Mouse (Mus musculus) limb, embryonic 10.5 days (tissue): ENCODE measurements at regions not wholly inside any gene's neighbourhood (a gene's known extent, or its start where the extent isn't known, plus 50 kb on each side); places are given as distances from the start of the nearest gene placed in this dataset.

Experiments
- DNase-seq: peaks from one replicate; pipeline ENCODE4 v3.0.0-alpha.2; 2017; ENCODE audit warnings: low spot score
- H3K27ac ChIP-seq: fragments of 300-500 bp; sonication (generic); 2 replicates; pipeline ENCODE4 v1.5.1; 2016; ENCODE audit warnings: mild to moderate bottlenecking
- H3K27me3 ChIP-seq: fragments of 300-500 bp; sonication (generic); 2 replicates; pipeline ENCODE4 v1.6.1; 2016; ENCODE audit warnings: low read depth, mild to moderate bottlenecking; ENCODE audit not compliant: poor library complexity, severe bottlenecking
- H3K36me3 ChIP-seq: fragments of 300-500 bp; sonication (generic); 2 replicates; pipeline ENCODE4 v1.6.1; 2016; ENCODE audit warnings: mild to moderate bottlenecking, moderate library complexity
- H3K4me1 ChIP-seq: fragments of 300-500 bp; sonication (generic); 2 replicates; pipeline ENCODE4 v1.6.1; 2016
- H3K4me3 ChIP-seq: fragments of 300-500 bp; sonication (generic); 2 replicates; pipeline ENCODE4 v1.5.1; 2016; ENCODE audit warnings: mild to moderate bottlenecking, moderate library complexity
- H3K9me3 ChIP-seq: fragments of 300-500 bp; sonication (generic); replicated peaks from 2 replicates; pipeline ENCODE4 v1.6.1; 2016; ENCODE audit warnings: mild to moderate bottlenecking
- WGBS: fragments of 180-500 bp; shearing (Covaris S2); methylation state at CpG from one replicate; pipeline ENCODE4 v1.1.7; 2016; 5-methylcytosine and 5-hydroxymethylcytosine counted together

DNA sequence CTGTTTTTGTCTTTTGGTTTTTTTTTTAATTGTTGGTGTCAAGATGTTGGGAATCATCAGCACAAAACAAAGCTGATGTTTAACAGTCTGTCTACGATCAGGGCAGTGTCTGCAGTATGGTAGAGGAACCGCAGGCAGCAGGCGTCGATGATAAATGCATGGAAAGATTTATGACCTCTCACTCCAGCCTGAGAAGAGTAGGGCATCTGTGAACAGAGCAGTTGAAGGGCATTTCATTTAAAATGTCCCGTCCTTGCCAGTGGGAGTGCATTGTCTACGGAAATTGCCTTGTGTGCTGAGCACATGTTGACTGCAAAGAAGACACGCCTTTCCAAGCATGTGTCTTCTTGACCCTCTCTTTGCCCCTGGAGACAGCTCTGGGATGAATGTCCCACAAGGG lies 158.7 kb downstream of the Glrx3 start:
- no peak for DNase-seq
- Histone ChIP-seq H3K36me3 (no peaks in the 10 kb centered on the region), H3K27ac (no peak overlapping the region), H3K4me3 (no peak overlapping the region), H3K9me3 (no peaks in the 10 kb centered on the region), H3K4me1 (peaks cover 20% of the 10 kb centered on the region), H3K27me3 (peaks cover 5% of the 10 kb centered on the region; the same call in 1 of the 2 replicates)
- WGBS, result 48% methylated on average over 7 of the region's 7 CpGs

DNA sequence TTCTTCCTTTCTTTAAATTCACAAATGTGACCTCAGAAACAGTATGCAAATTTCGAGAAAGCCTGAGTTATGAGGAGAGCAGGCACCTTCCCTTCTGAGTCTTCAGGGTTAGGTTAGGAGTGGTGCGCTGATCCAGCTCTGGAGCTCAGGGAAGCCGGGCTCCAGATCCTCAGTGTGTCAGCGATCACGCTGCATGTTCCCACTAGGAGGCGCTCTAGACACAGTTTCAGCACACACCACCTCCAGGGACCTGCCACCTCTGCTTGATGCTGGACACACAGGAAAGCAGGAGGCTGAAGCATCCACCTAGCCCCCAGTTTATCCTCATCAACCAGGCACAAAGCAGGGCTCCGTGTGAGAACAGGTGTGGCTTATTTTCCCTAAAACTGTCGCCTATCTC lies 165.6 kb downstream of the Glrx3 start:
- peak; percentile 85 for DNase-seq
- H3K4me3 ChIP-seq, result no peak overlapping the region
- H3K36me3 ChIP-seq, result no peaks in the 10 kb centered on the region
- no peaks in the 10 kb centered on the region for H3K9me3 ChIP-seq
- H3K27ac ChIP-seq, result no peak overlapping the region
- WGBS, result 8% methylated on average over 8 of the region's 8 CpGs
- H3K27me3 ChIP-seq, result peaks cover 19% of the 10 kb centered on the region
- H3K4me1 ChIP-seq, result no peaks in the 10 kb centered on the region

DNA sequence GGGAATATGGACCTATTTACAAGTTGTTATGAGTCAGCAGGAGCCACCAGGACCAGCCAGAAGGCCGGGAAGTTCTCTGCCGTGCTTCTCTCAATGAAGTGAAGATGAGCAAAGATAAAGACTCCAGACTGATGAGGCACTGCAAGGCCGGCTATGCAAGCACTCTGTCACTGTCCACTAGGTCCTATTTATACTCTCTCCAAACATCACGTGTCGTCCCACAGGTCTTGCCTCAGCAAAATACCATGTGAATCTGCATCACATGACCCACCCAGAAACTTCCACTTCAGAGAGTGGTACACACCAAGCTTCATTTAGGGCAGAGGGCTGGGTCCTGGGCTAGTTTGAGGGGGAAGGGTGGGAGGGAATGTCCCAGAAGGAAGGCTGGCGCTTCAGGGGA lies 172.3 kb downstream of the Glrx3 start:
- Histone ChIP-seq H3K4me3 (no peak overlapping the region), H3K27me3 (no peaks in the 10 kb centered on the region), H3K9me3 (no peaks in the 10 kb centered on the region), H3K4me1 (no peaks in the 10 kb centered on the region), H3K36me3 (no peaks in the 10 kb centered on the region), H3K27ac (no peak overlapping the region)
- 76% methylated on average over 6 of the region's 6 CpGs for whole genome bisulfite sequencing
- DNase-seq, result no peak

DNA sequence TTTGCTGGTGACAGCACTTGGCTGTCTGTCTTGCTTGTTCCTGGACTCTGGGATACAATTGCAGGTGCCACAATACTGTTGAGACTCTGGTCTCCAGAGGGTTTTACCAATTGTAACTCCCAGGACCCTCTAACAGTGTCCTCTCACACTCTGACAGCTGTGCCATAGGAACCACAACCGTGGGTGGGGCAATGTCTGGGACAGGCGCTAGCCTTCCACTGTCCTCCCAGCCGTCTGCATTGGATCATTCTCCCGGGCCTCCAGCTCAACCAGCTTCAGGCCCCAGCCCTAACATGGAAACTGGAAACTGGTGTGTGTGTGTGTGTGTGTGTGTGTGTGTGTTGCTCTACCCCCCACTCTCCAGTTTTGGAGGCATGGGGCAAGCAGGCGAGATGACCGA lies 173.9 kb downstream of the Glrx3 start:
- no peaks in the 10 kb centered on the region for H3K36me3 ChIP-seq
- WGBS, result 84% methylated on average over 6 of the region's 6 CpGs

DNA sequence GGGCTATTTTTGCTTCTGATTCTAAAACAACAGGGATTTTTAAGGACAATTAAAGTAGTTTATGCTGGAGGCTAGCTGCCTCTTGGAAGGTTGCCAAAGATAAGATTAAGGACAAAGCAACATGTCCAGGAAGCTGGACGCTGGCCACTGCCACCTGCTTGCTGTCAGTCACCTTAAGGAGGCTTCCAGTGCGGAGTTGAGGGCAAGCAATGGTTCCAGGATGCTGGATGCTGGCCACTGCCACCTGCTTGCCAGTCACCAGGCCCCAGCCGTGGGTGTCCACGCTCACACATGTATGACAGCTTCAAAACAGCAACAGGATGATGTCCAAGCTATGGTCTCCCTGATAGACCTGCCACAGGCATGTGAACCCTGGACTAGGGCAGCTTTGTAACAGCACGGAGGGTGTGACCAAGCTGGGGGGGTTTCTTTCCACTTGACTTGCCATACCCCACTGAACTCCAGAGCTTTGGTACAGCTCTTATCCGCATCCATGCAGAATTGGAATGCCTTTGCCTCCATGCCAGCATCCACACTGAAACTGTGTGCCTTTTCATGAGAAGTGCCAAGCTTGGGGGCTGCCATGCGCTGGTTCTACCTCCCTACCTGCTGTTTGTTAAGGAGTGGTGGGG lies 174.6 kb downstream of the Glrx3 start:
- no peaks in the 10 kb centered on the region for H3K4me1 ChIP-seq
- DNase-seq, result no peak
- 91% methylated on average over 7 of the region's 7 CpGs for WGBS

More for the DNA sequence above, 173.9 kb downstream of the Glrx3 start:
- Histone ChIP-seq H3K9me3 (no peaks in the 10 kb centered on the region), H3K4me1 (no peaks in the 10 kb centered on the region), H3K27me3 (no peaks in the 10 kb centered on the region), H3K27ac (no peak overlapping the region), H3K4me3 (no peak overlapping the region)
- no peak for DNase-seq

DNA sequence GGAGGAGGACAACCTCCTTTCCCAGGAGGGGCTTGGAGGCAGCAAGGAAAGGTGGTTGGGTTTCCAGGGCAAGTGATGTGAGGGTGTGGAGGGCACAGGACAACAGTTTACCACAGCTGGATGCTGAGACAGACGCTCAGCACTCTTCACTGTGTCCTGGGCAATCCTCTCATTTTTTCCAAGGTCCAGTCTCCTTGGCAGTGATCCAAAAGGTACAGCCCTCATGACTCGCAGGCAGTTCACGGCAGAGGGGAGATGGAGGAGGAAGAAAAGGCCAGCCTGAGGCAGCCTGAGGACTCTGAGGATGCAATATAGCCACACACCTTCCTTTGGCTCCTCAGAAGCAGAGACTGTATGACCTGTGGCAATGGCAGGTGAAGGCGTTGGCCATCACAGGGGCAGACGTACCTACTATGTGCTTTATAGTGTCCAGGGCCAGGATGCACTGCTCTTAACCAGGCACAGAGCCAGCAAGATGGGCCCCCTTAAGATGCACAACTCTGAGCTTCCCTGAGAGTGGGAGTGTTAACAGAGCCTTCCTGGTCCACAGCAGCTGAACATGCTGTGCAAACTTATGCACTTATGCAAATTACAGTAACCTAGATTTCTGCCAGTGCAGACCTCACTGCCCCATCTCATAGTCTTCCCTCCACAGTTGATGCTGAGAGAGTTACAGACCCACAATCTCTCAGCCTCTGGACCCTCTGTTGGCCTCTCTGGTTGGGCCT lies 181.2 kb downstream of the Glrx3 start:
- Histone ChIP-seq H3K4me3 (no peak overlapping the region), H3K27ac (no peak overlapping the region), H3K36me3 (no peaks in the 10 kb centered on the region), H3K27me3 (no peaks in the 10 kb centered on the region), H3K9me3 (no peaks in the 10 kb centered on the region), H3K4me1 (peaks cover 16% of the 10 kb centered on the region)
- DNase-seq, result no peak
- 86% methylated on average over 5 of the region's 5 CpGs for WGBS

More for the DNA sequence above, 174.6 kb downstream of the Glrx3 start:
- Histone ChIP-seq H3K27ac (0 out of 2 replicates have a peak overlapping the region, but pooled peaks have one; percentile 4), H3K36me3 (no peaks in the 10 kb centered on the region), H3K9me3 (no peaks in the 10 kb centered on the region), H3K4me3 (no peak overlapping the region), H3K27me3 (no peaks in the 10 kb centered on the region)

DNA sequence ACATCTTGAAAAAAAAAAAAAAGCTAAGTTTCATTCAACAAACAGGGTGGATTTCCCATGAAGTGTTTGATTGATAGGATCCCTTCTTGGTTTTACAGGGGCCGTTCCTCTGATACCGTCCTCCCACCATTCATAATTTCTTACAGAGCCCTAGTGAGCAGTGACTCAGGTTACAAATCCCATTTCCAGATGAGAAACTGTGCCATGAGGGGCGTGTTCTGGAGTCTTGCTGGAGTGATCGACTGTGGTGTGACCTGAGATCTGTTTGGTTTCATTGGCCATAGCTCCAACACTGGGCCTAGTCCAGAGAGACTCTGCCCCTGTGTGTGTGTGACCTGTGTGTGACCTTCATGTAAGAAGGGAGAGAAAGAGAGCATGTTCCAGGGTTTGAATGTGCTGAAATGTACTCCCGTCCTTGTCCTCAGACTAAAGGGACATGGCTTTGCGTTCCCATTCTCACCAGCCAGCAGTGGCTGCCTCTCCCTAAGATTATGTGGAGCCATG lies 181.9 kb downstream of the Glrx3 start:
- 59% methylated on average over 6 of the region's 6 CpGs for WGBS
- Histone ChIP-seq H3K9me3 (no peaks in the 10 kb centered on the region), H3K27ac (no peak overlapping the region), H3K4me3 (no peak overlapping the region), H3K36me3 (no peaks in the 10 kb centered on the region), H3K4me1 (peaks cover 16% of the 10 kb centered on the region), H3K27me3 (no peaks in the 10 kb centered on the region)
- peak; percentile 37 for DNase-seq

DNA sequence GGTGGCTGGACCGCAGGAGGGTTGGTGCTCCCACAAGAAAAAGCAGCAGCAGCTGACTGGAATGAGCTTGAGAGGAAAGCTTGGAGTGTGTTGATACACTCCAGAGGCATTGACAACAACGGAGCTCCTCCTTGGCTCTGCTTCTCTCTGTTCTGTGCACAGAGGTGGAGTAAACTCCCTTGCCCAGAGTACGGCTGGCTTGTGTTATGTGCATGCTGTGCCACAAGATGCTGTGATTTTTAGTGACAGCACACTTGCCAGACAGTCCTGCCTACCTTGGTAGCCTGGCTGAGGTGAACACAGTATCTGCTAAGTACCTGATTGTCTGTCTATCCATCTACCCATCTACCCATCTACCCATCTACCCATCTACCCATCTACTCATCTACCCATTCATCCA lies 190.9 kb downstream of the Glrx3 start:
- Histone ChIP-seq H3K36me3 (no peaks in the 10 kb centered on the region), H3K4me1 (no peaks in the 10 kb centered on the region), H3K27me3 (no peaks in the 10 kb centered on the region), H3K4me3 (no peak overlapping the region), H3K27ac (no peak overlapping the region), H3K9me3 (no peaks in the 10 kb centered on the region)
- 95% methylated on average over 3 of the region's 3 CpGs for WGBS
- no peak for DNase-seq

DNA sequence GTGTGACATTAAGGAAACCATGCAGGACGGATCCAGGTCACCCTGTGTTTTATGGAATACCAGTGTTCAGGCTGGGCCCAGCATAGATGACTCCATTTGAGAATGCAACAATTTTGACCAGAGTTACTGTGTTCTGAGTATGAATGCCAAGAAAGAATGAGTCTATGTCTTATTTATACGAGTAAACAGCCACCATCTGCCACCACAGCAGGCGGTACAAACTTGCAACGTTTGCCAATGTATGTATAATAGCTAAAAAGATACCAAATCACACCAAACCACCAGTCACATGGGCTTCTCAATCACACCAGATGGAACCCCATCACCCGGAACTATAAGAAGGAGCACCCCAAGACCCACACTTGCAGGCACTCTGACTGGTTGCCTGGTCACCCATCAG lies 192.1 kb downstream of the Glrx3 start:
- 93% methylated on average over 5 of the region's 5 CpGs for WGBS
- Histone ChIP-seq H3K27ac (no peak overlapping the region), H3K9me3 (no peaks in the 10 kb centered on the region), H3K27me3 (no peaks in the 10 kb centered on the region), H3K36me3 (no peaks in the 10 kb centered on the region), H3K4me3 (no peak overlapping the region), H3K4me1 (no peaks in the 10 kb centered on the region)
- DNase-seq, result no peak

DNA sequence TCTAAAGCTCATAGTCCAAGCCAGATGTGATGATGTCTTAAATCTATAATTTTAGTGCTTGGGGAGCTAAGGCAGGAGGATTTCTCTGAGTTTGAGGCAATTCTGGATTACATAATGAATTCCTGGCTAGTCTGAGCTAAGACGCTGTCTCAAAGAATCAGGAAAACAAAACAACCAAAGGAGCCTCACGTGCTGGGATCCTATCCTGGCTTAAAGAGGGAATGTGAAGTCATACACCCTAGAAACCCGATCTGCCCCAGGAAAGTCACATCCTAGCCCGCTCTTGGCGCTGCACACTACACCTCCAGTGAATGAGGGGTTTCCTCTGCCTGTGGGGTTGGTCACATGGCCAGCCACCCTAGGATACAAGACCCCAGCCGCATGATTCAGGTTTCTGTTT lies 211.2 kb downstream of the Glrx3 start:
- no peak for DNase-seq
- Histone ChIP-seq H3K4me3 (no peak overlapping the region), H3K27me3 (no peaks in the 10 kb centered on the region), H3K9me3 (no peaks in the 10 kb centered on the region), H3K36me3 (no peaks in the 10 kb centered on the region), H3K27ac (no peak overlapping the region), H3K4me1 (no peaks in the 10 kb centered on the region)
- WGBS, result 70% methylated on average over 6 of the region's 6 CpGs

DNA sequence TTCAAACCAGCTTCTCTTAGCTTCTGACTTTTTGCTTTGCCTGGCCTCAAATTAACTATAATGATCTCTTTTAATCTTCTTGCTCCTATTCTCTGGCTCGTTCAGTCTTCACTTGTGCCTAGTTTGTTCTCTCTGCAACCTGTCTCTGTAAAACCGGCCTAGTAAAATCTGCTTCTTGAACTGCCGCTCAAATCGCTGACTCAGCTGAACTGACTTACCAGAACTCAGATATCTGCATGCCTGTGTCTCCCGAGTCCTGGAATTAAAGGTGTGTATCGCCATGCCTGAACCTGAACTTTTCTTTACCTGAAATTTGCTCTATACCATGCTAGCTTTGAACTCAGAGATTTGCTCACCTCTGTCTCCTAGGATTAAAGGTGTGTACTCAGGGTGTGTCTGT lies 212.2 kb downstream of the Glrx3 start:
- no peaks in the 10 kb centered on the region for H3K36me3 ChIP-seq
- no peak overlapping the region for H3K27ac ChIP-seq
- H3K9me3 ChIP-seq, result no peaks in the 10 kb centered on the region
- no peak overlapping the region for H3K4me3 ChIP-seq
- no peaks in the 10 kb centered on the region for H3K27me3 ChIP-seq
- H3K4me1 ChIP-seq, result no peaks in the 10 kb centered on the region
- no peak for DNase-seq
- 90% methylated on average over 6 of the region's 6 CpGs for WGBS

DNA sequence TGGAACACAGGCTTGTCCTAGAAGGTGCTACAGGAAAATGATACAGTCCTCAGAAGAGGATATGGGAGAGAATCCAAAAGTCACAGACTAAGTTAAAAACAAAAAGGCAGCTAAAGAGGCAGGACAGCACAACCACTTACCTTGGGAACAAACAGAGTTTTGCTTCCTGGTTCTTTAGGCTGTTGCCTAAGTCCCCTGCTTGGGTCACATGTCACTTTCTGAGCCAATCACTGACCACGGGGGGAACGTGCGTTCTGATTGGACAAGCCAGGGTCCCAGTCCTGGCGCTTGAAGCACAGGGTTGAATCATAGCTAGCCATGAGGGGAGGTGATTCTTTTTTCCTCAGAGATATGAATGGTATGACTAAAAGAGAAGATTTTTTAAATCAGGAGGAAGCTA lies 216.4 kb downstream of the Glrx3 start:
- H3K36me3 ChIP-seq, result no peaks in the 10 kb centered on the region
- H3K4me3 ChIP-seq, result no peak overlapping the region

DNA sequence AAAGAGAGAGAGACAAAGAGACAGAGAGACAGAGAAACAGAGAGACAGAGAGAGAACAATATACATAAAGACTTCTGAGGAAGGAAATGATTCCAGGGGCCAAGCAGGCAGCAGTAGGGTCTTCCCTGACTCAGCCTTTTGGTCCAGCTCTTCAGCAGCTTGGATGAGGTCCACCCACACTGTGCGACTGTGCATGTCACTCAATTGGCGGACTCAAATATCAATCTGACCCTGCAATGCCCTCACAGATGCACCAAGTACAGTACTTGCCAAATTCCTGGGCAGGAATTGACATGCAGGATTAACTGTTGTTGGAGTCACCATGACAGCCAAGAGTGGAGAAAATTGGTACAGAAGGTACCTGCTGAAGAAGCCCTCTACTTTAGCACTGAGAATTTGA lies 229.8 kb downstream of the Glrx3 start:
- no peak for DNase-seq
- Histone ChIP-seq H3K27me3 (no peaks in the 10 kb centered on the region), H3K9me3 (no peaks in the 10 kb centered on the region), H3K4me1 (no peaks in the 10 kb centered on the region), H3K4me3 (no peak overlapping the region), H3K36me3 (no peaks in the 10 kb centered on the region), H3K27ac (no peak overlapping the region)
- 83% methylated on average over 2 of the region's 2 CpGs for WGBS

More for the DNA sequence above, 216.4 kb downstream of the Glrx3 start:
- Histone ChIP-seq H3K4me1 (no peaks in the 10 kb centered on the region), H3K27me3 (no peaks in the 10 kb centered on the region), H3K9me3 (no peaks in the 10 kb centered on the region), H3K27ac (no peak overlapping the region)
- no peak for DNase-seq
- 86% methylated on average over 4 of the region's 4 CpGs for WGBS
